Mouse (Mus musculus) spleen, adult 18-20 months (tissue): ENCODE results near the gene Eef1g.
"Not testable (repeated sequence)": the region's sequence is repeated elsewhere in the genome, so short reads cannot be mapped to it uniquely, and the experiment has no call there.

Experiments used
- DNase-seq, 2 experiments: peaks; one replicate each; pipeline ENCODE4 v3.0.0; 2022; ENCODE audit warnings: mixed read lengths in 2 of 2

Gene Eef1g

DNA sequence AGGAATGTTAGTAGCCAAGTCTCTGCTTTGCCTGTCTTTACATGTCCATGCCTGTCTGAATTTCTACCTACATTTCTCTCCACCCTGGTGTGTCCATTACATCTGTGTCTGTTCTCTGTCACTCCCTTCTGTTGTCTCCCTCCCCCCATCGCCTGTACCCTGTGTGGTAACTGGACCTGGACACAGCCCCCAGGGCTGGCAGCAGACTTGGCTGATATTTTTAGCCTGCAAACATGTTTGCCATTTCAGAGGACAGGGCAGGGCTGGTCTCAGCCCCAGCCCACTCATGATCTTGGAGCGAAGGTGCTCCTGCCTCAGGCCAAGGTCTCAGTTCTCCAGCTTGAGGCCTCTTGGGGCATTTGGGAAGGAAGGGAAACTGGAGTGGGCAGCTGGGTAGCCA, 21.0 kb downstream of the Eef1g start:
- no peak for DNase-seq

DNA sequence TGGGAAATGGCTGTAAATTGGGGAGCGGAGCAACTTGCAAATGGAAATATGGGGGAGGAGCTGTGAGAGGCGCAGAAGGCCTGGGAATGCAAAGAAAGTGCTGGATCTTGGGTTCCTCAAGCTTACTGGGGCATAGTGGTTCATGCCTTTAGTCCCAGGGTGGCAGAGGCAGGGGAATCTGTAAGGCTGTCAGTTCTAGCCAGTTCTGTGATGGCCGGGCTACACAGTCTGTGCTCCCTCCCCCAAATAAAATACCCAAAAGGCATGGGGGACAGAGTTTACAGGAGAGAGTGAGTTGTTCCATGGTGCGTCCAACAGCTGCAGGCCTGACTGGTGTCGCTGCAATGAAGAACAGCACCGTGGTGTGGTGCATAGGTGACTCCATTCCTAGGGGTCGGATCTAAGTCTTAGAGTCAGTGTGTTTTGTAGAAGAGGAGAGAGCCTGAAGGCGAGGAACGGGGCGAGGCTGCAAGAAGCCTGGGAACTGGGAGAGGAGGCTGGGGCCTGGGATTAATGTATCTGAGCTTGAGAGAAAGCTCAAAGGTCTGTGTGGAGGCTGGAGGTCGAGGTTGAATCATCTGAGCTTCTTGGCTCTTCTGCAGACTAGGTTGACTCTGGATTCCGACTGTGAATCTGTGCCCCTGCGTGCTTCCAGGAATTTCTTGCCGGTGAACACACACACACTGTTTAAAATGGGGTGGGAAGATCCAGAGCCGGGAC, 21.7 kb downstream of the Eef1g start:
- no peak for DNase-seq

DNA sequence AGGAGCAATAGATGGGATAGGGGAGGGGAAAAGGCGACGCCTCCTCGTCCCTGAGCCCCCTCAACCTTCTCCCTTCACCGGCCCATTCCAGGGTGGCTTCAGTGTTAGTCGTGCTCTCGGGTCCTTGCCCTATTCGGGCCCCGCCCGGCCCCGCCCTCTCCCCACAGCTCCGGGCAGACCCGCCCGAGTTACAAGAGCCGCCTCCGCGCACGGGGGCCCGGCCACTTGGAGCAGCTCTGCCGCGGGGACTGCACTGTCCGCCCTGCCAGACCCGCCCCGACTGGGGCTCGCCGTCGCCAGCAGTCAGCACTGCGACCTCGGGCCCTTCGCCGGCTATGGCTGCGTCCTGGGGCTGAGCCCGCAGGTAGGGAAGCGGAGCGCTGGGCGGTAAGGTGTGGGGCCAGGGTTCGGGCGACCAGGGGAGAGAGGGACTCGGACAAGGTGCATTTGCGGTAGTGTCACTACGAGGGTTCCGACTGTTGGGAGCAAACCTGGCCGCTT, 22.3 kb downstream of the Eef1g start, which contains the start of gene Ahnak:
Ahnak (plus strand) TSS at position 219 of the 501 bp plus-strand sequence.
- peak; percentile 39 to 55 for DNase-seq

DNA sequence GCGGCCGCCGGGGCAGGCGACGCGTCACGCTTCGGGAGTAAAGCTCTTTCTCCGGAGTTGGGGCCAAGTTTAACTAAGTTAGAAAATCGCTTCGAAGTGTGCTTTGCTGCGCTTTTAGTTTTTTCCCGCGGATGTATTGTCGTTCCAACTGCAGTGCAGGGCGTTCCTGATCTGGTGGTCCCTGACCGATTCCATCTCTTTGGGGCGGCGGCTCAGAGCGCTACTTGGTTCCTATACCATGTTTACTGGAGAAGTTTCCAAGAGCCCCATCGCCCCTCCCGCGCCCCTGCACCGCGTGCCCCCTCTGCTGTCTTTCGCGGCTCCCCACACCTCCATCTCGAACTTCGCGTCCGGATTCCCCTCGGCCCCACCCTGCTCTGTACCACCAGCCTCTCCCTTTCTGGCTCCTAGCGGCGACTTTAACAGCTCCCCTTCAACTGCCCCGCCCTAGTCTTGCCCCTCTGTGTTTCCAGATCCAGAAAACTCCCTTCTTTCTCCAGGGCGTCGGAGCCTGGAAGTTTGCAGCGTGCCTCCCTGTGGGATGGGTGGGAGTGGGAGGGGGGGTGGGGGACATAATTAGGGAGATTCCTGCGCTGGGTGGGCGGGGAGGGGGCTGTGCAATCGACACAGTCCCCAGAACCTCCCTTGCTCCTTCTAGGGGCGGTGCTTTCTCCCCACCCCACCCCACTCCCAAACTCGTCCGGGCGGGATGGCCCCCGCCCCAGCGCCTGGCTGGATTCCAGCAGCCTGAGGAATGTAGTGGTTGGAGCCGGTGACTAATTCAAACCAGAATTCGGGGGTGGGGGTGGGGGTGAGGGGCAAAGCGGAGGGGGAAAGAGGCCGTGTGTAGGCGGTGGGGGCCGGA, 23.0 kb downstream of the Eef1g start:
- peak; percentile 36 to 49 for DNase-seq

DNA sequence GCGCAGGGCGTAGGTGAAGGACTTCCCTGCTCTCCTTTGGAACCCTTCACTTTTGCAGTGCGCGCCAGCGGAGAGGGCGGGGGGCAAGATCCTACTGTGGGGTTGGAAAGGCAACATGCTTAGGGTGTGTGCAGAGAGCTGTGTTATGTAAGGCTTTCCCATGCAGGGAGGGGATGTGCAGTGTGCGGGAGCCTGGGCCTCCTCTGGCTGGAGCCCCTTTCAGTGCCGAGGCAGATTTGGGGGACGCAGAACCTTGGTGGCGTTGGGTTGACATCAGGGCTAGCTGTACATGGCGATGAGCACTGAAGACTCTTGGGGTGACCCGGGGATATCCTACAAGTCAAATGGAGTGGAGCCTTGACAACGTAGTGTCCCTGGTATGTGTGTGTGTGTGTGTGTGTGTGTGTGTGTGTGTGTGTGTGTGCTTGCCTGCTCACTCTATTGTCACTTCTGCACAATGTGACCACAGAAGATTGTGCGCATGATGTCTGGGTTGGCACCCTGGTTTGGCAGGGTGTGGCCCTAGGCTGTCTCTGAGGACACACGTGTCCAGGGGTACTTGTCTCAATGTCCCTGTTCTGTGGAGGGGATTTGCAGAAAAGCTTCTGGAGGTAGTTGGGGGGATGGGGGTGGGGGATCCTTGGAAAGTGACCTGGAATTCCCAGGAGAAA, 23.7 kb downstream of the Eef1g start:
- DNase-seq: no peak

DNA sequence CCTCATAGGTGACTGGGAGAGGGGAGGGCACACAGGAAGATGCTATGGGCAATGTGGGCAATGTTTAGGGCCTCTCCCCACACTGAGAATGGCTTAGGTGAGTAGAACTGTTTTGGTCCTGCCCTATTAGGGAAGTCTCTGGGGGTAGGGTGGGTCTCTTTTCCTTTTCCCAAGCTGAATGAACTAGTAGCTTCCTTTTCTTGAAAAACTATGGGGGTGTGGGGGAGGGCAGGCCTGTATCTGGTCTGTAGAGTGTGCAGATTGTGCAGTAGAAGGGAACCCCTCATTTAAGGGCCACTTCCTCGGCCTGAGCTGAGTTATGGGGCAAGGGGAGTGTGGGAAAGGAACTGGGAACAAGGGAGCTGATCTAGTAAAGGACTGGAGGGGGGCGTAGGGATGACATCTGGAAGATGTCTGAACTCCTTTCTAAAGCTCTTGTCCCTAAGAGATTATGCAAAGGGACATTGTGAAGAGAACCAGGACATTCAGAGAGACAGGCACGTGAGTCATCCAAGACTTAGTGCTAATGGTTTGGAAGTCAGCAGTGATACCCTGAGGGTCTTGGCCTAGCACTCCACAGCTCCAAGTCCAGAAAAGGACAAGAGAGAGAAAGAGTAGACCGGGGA, 24.5 kb downstream of the Eef1g start:
- no peak for DNase-seq

DNA sequence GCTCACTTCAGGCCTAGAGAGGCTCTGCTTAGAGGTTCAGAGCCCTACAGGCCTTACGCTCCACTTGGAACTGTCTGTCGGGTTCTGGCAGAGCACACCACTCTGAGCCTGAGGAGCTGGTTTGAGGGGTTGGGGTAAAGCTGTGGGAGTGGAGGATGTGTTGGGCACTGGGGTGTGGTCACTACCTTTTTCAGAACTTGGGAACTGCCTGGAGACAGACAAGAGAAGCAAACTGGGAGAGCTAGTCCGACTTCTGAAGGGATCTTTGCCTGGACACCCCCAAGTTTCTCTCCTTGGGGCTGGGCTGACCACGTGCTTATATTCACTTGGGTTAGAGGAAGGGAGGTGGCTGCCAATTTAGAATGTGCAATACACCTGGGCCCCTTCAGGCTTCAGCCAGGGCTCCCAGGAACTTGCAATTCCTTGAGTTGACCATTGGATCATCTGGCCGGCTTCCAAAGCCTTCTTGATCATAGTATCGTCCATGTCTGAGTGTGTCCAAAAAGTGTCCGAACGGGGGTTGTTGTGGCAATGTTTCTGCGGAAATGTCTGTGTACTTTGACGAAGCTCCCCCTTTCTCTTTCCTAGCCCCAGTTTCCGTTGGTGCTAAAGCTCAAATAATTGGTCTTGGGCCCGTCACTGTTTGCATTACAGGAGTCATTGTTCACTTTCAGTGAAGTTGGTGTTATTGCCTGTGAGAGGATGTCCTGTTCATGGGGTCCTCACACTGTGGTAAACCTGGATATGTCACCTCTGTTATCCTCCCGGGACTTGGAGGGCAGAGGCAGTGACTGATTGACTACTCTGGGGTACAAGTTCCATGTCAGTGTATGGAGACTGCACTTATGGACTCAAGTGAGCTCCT, 25.3 kb downstream of the Eef1g start:
- no peak for DNase-seq

DNA sequence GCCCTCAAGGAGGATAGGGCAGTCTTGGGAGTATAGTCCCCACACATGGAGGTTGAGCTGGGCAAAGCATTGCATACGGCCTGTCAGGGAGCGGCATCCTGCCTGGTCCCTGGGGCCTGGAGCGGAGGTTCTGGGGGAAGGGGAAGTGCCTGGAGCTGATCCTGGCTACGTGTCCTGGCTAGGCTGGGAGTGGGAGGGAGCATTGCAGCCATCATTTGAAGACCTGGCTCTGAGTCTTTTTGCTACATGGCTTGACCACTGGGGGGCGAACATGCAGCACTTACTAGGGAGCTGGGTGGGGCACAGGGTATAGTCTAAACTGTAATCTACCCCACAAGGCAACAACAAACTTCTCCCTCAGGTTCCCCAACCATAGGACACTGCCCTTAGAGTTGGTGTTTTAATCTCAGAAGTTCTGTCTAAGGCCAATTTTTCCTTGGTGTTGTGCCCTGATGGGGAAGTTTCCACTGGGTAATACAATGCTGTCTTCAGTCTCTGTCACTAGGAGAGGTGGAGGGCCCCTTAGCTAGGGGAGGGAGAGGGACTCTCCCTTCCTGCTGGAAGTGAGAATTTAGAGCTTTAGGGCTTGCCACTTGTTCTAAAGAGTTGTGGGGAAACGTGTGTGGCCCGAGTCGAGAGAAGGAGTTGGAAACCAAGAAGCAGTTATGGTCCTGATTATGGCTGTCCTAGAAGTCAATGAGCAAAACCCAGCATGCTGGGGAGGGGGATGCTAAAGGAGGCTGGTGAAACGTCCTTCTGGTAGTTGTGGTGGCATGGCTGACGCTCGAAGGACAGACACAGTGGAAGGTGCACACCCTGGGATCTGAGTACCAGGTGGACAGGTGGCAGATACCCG, 26.2 kb downstream of the Eef1g start:
- peak; percentile 70 to 85 for DNase-seq

DNA sequence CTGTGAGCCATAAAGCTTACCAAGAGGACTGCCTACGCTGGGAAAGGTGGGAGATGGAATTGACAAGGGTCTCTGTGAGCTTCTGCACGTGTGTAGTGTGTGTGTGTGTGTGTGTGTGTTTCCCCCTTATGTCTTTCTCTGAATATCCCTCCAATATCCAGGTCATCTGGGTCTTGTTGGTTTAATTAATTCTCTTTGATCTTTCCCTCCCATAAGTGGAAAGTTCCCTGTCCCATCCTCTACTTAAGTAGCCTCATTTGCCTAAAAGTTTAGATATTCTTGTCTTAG, 26.7 kb downstream of the Eef1g start:
- DNase-seq: no peak

DNA sequence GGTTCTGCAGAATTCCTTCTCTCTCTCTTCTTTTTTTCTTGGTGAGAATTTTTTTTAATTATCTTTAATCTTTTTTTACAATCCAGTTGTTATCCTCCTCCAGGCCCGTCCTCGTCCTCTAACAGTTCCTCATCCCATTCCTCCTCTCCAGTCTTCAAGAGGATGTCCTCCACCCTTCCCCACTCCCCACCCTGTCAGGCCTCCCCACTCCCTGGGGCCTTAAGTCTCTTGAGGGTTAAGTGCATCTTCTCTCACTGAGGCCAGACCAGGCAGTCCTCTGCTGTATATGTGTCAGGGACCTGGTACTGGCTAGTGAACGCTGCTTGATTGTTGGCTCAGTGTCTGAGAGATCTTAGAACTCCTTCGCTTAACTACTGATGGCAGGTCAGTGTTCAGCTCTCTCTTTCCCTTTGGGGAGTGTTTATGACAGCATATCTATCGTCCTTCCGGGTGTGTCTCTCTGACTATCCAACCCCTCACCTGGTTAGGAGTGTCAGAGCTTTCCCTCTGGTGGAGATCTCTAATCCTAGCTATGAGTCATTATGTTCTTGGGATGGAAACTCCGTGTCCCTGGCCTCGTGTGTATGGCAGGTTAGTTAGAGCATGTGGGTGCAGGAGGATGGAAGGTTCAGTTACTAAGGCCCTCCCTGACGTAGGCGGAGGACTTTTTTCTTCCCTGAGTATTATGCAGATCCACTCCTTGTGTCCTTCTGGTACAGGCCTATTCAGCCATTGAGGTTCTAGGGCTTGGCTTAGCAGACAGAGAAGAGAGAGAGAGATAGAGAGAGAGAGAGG, 28.2 kb downstream of the Eef1g start:
- no peak for DNase-seq

DNA sequence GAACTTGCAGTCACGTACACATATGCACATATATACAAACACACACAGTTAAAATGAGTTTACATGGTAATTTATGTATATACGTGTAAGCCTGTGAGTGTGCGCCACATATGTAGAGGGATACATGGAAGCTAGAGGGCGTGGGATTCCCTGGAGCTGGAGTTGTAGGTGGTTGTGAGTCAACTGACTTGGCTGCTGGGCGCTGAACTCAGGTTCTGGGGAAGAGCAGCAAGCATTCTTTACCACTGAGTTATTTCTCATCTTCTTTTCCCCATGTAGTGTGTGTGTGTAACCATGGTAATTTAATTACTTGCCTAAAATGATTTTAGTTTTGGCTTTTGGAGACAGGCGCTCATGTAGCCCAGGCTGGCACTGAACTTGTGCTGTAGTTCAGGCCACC, 29.8 kb downstream of the Eef1g start:
- DNase-seq: no peak

DNA sequence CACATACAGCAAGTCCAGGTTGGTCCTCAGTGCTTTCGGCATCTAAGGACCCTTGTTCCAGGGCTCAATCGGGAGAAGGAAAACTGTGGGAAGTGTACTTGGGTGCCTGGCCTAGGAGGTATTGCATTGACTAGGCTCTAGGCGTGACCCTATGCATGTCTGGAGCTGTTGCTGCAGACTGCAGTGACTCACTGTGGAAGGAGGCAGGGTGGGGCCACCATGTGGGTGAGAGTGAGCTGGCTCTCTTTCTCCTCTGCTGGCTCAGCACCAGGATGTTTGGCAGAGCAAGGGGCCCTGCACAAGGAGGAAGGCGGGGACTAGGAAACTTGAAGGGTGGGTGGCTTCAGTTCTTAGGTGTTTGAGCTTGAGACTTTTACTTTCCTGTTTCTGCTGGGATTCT, 30.7 kb downstream of the Eef1g start:
- DNase-seq: peak; percentile 39 to 48

DNA sequence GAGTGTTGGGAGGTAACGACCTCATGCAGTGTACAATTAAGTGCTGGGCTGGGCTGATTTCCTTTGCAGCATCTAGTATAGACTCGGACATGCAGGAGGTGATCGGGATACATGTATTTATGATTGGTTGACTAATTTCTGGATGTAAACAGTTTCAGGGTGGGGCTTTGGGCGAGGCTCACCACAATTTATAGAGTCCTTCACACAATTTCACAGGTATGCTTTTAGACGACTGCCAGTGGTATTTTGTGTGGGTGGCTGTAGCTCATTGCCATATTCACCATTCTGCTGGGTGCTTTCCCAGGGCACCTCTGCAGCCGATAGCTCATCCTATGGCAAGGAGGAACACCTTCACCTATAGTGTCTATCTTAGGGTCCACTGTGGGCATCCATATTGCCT, 31.7 kb downstream of the Eef1g start:
- DNase-seq: no peak

DNA sequence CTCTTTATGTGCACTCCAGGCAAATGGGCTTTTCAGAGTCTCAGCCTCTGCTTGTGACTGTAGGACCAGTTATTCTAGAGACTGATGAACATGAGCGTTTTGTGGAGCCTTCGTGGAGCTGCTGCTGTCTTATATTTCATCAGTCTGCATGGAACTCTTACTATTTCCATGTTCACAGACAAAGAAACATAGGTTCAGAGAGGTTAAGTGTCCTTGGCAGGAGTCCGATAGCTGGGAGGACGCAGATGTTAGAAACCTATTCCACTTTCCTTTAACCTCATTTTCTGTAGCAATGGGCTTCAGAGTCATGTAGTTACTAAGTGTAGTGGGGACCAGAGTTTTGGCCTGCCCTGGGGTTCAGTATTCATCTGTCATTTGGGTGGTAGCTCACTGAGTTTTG, 32.4 kb downstream of the Eef1g start:
- no peak for DNase-seq

DNA sequence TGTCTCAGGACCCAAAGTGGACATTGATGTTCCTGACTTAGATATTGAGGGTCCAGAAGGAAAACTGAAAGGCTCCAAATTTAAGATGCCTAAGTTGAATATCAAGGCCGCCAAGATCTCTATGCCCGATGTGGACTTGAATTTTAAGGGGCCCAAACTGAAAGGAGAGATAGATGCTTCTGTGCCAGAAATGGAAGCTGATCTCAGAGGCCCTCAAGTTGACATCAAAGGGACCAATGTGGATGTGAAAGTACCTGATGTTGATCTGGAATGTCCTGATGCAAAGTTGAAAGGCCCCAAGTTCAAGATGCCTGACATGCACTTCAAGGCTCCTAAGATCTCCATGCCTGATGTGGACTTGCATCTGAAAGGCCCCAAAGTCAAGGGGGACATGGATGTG, 40.1 kb downstream of the Eef1g start:
- not testable (repeated sequence) for DNase-seq

DNA sequence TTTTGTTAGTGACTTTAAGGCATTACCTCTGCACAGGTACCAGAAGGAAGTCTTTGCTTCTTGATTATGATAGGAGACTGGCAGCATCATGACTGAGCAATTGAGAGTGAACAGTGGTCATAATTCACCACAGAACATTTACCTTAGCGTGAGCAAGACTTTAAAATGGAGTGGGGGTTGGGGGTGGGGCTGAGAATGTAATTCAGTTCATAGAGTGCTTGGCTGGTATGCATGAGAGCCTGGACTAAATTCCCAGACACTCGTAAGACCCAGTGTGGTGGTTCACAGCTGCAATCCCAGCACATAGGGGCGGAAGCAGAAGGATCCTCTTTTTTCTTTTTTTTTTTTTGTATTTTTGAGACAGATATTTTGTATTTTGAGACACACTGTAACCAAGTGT, 52.5 kb downstream of the Eef1g start:
- DNase-seq: no peak

DNA sequence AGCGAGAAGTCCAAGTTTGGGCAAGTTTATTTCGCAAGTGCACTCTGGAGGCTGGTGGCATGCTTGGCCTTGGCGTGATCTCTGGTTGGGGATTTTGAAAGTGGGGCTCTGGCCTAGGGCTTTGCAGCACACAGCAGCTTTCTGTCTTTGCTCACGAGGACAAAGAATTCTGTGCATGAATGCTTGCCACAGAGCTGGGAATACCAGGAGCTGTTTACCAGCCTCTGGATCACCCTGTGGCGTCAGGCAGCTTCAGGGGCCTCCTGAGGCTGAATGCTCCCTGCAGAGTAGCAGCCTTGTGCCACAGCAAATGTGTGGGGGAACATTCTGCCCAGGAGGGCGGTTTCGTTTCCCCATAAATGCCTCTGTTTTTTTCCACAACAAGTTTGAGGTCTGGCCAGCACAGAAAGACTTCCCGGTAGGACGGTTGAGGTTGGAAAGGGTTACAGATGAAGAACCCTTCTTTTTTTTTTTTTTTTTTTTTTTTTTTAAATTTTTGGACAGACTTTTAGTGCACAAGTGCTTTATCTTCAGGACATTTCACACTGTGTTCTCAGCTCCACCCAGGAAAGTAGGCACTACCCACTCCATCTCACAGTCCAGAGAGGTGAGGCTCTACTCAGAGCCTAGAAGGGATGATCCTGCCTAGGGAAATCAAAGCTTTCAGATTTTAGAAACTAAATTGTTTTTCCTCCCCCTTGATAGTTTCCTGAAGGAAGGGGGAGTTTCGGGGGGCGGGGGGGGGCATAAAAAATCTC, 56.4 kb downstream of the Eef1g start:
- DNase-seq: peak; percentile 39

DNA sequence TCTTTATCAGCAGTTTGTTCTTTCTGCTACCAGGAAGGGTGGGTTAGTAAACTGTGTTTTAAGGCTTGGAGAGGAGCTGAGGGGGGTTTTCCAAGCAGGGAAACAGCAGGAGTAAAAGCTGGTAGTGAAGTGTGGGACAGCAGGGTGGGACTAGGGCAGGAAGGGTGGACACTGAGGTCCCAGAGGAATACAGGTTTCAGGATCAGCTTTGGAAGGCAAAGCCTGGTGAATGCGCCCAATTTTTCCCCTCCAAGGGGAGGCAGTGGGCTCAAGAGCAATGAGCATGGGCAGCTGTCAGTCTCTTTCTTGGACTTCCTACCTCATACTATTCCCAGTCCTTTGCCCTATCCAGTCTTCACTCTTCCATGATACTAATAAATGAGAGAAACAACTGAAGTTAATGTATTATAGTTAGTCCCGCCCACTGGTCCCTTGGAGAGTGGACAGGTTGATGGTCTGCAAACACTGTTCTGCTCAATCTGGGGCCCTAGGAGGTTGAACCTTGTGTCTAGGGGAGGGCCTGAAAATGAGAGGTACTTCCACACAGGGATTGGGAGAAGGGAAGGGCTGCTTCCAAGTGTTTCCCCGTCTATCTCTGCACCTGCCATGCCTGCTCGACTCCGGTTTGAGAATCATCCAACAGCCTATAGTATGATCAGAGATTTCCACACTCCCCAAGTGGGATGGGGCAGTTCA, 58.9 kb downstream of the Eef1g start:
- DNase-seq: no peak

DNA sequence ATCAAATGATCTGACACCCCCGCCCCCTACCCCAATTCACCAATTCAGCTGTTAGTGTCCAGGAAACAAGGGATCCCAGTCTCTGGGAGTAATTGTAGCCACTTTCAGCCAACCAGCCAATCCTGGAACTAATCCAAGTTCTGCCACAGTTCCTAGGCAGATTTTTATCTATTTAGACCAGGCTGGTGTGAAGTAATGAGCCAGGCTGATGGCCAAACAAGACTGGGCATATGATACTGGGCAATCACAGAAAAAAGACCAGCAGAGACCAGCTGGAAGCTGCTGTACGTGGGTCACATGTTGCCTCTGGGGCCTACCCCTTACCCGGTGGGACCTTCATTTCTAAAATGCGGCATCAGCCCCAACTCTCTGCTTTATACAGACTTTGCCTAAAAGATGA, 59.8 kb downstream of the Eef1g start:
- DNase-seq: no peak
